Mouse (Mus musculus): Measurements from ENCODE around the gene Gpr55.

- TF ChIP-seq POLR2A (IDR thresholded peaks at IDR 0.05; ENCODE audit: borderline replicate concordance, low read depth, low read length), result no peak
- TF ChIP-seq CTCF (IDR thresholded peaks at IDR 0.05; ENCODE audit: low read depth, low read length), result no peak
These were observed 24.5 kb downstream of the Gpr55 start for GRCm38 (mm10) chr1:85936265-85936664.

Data from bone marrow macrophage, adult 2 months (primary cell).